Mouse (Mus musculus): ENCODE measurements at regions not wholly inside any gene's neighbourhood (a gene's known extent, or its start where the extent isn't known, plus 50 kb on each side); places are given as distances from the start of the nearest gene placed in this dataset.

DNA sequence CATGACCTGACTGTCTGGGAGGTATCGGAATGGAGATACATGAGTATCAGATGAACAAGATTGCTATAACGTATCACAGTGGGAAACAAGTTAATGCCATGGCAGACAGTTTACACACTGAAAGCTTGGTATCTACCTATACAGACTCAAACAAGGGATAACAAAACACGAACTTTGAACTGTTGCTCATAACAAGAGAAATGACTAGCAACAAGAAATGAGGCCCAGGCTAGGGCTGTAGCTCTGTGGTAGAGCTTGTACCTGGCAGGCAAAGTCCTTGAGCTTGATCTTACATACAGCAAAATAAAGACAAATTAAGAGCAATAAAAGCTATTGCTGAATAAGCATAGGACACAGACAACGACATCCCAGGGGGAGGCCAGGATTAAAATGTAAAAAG is 172.4 kb upstream of the Pln start:
- DNase-seq (ENCODE audit: low read depth, low spot score) = no peak
- H3K4me1 ChIP-seq (ENCODE audit: control insufficient read depth in 2 of 2, insufficient read depth in 2 of 2, low read length in 2 of 2, poor library complexity in 1 of 2) = no peaks in the 10 kb centered on the region
- H3K4me3 ChIP-seq (ENCODE audit: insufficient read depth in 1 of 2, low read depth in 1 of 2, low read length in 2 of 2, poor library complexity in 1 of 2, severe bottlenecking in 1 of 2) = no peak overlapping the region
- no peak for TF ChIP-seq ZNF384 (IDR thresholded peaks at IDR 0.05; ENCODE audit: low read depth, low read length)
- TF ChIP-seq HCFC1 (IDR thresholded peaks at IDR 0.05; ENCODE audit: borderline replicate concordance, insufficient read depth, low read length) = no peak
- no peak for TF ChIP-seq MAFK (IDR thresholded peaks at IDR 0.05; ENCODE audit: insufficient read depth, low read depth, low read length)
- TF ChIP-seq CHD2 (IDR thresholded peaks at IDR 0.05; ENCODE audit: low read depth, low read length) = no peak
- no peak for TF ChIP-seq ZC3H11A (IDR thresholded peaks at IDR 0.05; ENCODE audit: borderline replicate concordance, low read depth, low read length)
- H3K27ac ChIP-seq (ENCODE audit: insufficient read depth, low read depth, low read length, poor library complexity, severe bottlenecking) = no peak overlapping the region
- no peaks in the 10 kb centered on the region for H3K36me3 ChIP-seq (ENCODE audit: control insufficient read depth, insufficient read depth, low read length, poor library complexity, severe bottlenecking)
- H3K9ac ChIP-seq (ENCODE audit: insufficient read depth, low read depth, low read length, poor library complexity, severe bottlenecking) = no peak overlapping the region
- in situ Hi-C loops (cut with MboI; ENCODE audit: low sequenced_read_pairs in 2 of 2, unreplicated experiment in 2 of 2) = no loop called here
- no peaks in the 10 kb centered on the region for H3K9me3 ChIP-seq (ENCODE audit: control insufficient read depth, insufficient read depth, low read depth, low read length)

DNA sequence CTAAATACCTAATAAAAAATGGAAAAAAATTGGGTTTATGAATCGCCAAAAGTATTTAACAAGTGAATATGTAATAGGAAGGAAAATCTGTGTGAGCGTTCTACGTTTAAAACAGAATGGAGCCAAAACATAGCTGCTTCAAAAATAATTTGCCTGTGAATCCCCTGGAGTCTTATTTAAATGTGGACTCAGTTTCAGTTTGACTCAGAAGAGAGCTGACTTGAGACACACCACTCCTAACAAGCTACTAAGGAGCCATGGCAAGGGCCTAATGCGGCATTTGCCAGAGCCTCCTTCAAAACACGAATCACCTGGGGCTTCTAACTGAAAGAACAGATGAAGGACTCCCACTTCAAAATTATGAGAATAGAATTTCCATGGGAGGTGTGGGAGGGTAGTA is 169.7 kb upstream of the Pln start:
- H3K36me3 ChIP-seq (ENCODE audit: control insufficient read depth, insufficient read depth, low read length, poor library complexity, severe bottlenecking) = no peaks in the 10 kb centered on the region
- H3K9me3 ChIP-seq (ENCODE audit: control insufficient read depth, insufficient read depth, low read depth, low read length) = no peaks in the 10 kb centered on the region
- no peak for DNase-seq (ENCODE audit: low read depth, low spot score)
- H3K4me1 ChIP-seq (ENCODE audit: control insufficient read depth in 2 of 2, insufficient read depth in 2 of 2, low read length in 2 of 2, poor library complexity in 1 of 2) = no peaks in the 10 kb centered on the region
- H3K9ac ChIP-seq (ENCODE audit: insufficient read depth, low read depth, low read length, poor library complexity, severe bottlenecking) = no peak overlapping the region
- in situ Hi-C loops (cut with MboI; ENCODE audit: low sequenced_read_pairs in 2 of 2, unreplicated experiment in 2 of 2) = no loop called here
- H3K27ac ChIP-seq (ENCODE audit: insufficient read depth, low read depth, low read length, poor library complexity, severe bottlenecking) = no peak overlapping the region
- no peak overlapping the region for H3K4me3 ChIP-seq (ENCODE audit: insufficient read depth in 1 of 2, low read depth in 1 of 2, low read length in 2 of 2, poor library complexity in 1 of 2, severe bottlenecking in 1 of 2)
- TF ChIP-seq HCFC1 (IDR thresholded peaks at IDR 0.05; ENCODE audit: borderline replicate concordance, insufficient read depth, low read length) (no peak), ZNF384 (IDR thresholded peaks at IDR 0.05; ENCODE audit: low read depth, low read length) (no peak), CHD2 (IDR thresholded peaks at IDR 0.05; ENCODE audit: low read depth, low read length) (no peak), ZC3H11A (IDR thresholded peaks at IDR 0.05; ENCODE audit: borderline replicate concordance, low read depth, low read length) (no peak), MAFK (IDR thresholded peaks at IDR 0.05; ENCODE audit: insufficient read depth, low read depth, low read length) (no peak)

DNA sequence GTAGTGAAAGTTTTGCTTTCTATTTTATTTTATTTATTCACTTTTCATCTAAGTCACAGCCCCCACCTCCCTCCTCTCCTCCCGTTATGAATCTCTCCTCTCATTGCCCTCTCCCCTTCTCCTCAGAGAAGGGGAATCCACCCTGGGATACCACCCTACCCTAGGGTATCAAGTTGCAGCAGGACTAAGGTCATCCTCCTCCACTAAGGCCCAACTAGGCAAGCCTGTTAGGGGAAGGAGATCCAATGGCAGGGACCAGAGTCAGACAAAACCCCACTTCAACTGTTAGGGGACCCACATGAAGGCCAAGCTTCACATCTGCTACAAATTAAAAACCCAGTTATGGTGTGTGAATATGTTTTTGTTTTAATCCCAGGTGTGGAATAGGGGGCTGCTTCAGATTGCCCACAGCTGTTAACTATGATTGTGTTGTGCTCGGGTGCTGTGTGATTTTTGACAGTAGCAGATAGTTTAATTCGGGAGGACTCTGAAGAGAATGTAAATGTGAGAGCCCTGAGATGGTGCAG is 163.4 kb upstream of the Pln start:
- in situ Hi-C loops (cut with MboI; ENCODE audit: low sequenced_read_pairs in 2 of 2, unreplicated experiment in 2 of 2) = no loop called here
- TF ChIP-seq ZNF384 (IDR thresholded peaks at IDR 0.05; ENCODE audit: low read depth, low read length) (no peak), HCFC1 (IDR thresholded peaks at IDR 0.05; ENCODE audit: borderline replicate concordance, insufficient read depth, low read length) (no peak), MAFK (IDR thresholded peaks at IDR 0.05; ENCODE audit: insufficient read depth, low read depth, low read length) (no peak), CHD2 (IDR thresholded peaks at IDR 0.05; ENCODE audit: low read depth, low read length) (no peak), ZC3H11A (IDR thresholded peaks at IDR 0.05; ENCODE audit: borderline replicate concordance, low read depth, low read length) (no peak)
- no peak for DNase-seq (ENCODE audit: low read depth, low spot score)

DNA sequence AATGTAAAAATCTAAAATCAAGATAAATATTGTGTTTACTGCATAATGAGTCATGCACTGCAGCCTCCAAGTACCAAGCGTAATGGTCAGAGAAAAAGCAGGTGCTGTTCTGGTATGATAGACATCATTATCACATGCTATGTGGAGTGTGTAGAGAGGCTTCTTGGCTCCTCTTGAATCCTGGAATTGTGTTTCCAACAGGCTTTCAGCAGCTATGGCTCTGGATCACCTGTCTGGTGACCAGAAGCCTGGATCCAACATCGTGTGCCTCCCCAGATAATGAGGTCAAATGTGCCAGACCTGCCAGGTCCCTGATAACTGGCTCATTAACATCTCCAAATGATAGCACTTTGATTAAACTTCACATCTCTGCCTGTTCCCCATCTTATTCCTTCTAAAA is 161.5 kb upstream of the Pln start:
- Histone ChIP-seq H3K36me3 (ENCODE audit: control insufficient read depth, insufficient read depth, low read length, poor library complexity, severe bottlenecking) (no peaks in the 10 kb centered on the region), H3K4me3 (ENCODE audit: insufficient read depth in 1 of 2, low read depth in 1 of 2, low read length in 2 of 2, poor library complexity in 1 of 2, severe bottlenecking in 1 of 2) (no peak overlapping the region), H3K9ac (ENCODE audit: insufficient read depth, low read depth, low read length, poor library complexity, severe bottlenecking) (no peak overlapping the region), H3K27ac (ENCODE audit: insufficient read depth, low read depth, low read length, poor library complexity, severe bottlenecking) (no peak overlapping the region), H3K4me1 (ENCODE audit: control insufficient read depth in 2 of 2, insufficient read depth in 2 of 2, low read length in 2 of 2, poor library complexity in 1 of 2) (peaks cover 0 to 3% of the 10 kb centered on the region in 2 experiments; a peak in 1 of 4 replicates), H3K9me3 (ENCODE audit: control insufficient read depth, insufficient read depth, low read depth, low read length) (no peaks in the 10 kb centered on the region)
- no peak for DNase-seq (ENCODE audit: low read depth, low spot score)
- no peak for TF ChIP-seq ZNF384 (IDR thresholded peaks at IDR 0.05; ENCODE audit: low read depth, low read length)
- no peak for TF ChIP-seq MAFK (IDR thresholded peaks at IDR 0.05; ENCODE audit: insufficient read depth, low read depth, low read length)
- no peak for TF ChIP-seq CHD2 (IDR thresholded peaks at IDR 0.05; ENCODE audit: low read depth, low read length)
- no peak for TF ChIP-seq ZC3H11A (IDR thresholded peaks at IDR 0.05; ENCODE audit: borderline replicate concordance, low read depth, low read length)
- no peak for TF ChIP-seq HCFC1 (IDR thresholded peaks at IDR 0.05; ENCODE audit: borderline replicate concordance, insufficient read depth, low read length)
- in situ Hi-C loops (cut with MboI; ENCODE audit: low sequenced_read_pairs in 2 of 2, unreplicated experiment in 2 of 2) = no loop called here

More for the DNA sequence above, 163.4 kb upstream of the Pln start:
- Histone ChIP-seq H3K36me3 (ENCODE audit: control insufficient read depth, insufficient read depth, low read length, poor library complexity, severe bottlenecking) (no peaks in the 10 kb centered on the region), H3K4me1 (ENCODE audit: control insufficient read depth in 2 of 2, insufficient read depth in 2 of 2, low read length in 2 of 2, poor library complexity in 1 of 2) (no peaks in the 10 kb centered on the region), H3K27ac (ENCODE audit: insufficient read depth, low read depth, low read length, poor library complexity, severe bottlenecking) (no peak overlapping the region), H3K9me3 (ENCODE audit: control insufficient read depth, insufficient read depth, low read depth, low read length) (no peaks in the 10 kb centered on the region), H3K4me3 (ENCODE audit: insufficient read depth in 1 of 2, low read depth in 1 of 2, low read length in 2 of 2, poor library complexity in 1 of 2, severe bottlenecking in 1 of 2) (no peak overlapping the region), H3K9ac (ENCODE audit: insufficient read depth, low read depth, low read length, poor library complexity, severe bottlenecking) (no peak overlapping the region)

DNA sequence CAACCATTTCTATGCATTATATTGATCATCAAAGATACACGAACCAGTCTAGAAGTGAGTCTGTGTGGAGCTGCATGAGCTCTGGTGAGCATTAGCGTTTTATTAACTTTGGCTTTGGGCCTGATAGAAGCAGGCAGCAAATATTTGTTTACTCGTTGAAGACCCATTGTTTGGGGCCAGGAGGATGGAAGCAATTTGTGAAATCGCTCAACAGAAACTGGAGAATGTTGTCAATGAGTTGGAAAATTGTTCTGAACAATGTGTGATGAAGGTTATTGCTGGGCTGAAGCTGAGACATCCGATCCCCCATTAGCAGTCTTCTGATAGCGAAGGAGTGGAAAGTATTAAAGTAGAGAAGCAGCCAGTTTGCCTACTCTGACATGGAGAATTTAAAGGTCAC is 158.9 kb upstream of the Pln start:
- in situ Hi-C loops (cut with MboI; ENCODE audit: low sequenced_read_pairs in 2 of 2, unreplicated experiment in 2 of 2) = no loop called here
- H3K9me3 ChIP-seq (ENCODE audit: control insufficient read depth, insufficient read depth, low read depth, low read length) = no peaks in the 10 kb centered on the region
- no peaks in the 10 kb centered on the region for H3K36me3 ChIP-seq (ENCODE audit: control insufficient read depth, insufficient read depth, low read length, poor library complexity, severe bottlenecking)
- no peak overlapping the region for H3K27ac ChIP-seq (ENCODE audit: insufficient read depth, low read depth, low read length, poor library complexity, severe bottlenecking)
- TF ChIP-seq ZNF384 (IDR thresholded peaks at IDR 0.05; ENCODE audit: low read depth, low read length) = no peak
- no peak overlapping the region for H3K4me3 ChIP-seq (ENCODE audit: insufficient read depth in 1 of 2, low read depth in 1 of 2, low read length in 2 of 2, poor library complexity in 1 of 2, severe bottlenecking in 1 of 2)
- no peak for DNase-seq (ENCODE audit: low read depth, low spot score)
- no peak overlapping the region for H3K9ac ChIP-seq (ENCODE audit: insufficient read depth, low read depth, low read length, poor library complexity, severe bottlenecking)
- H3K4me1 ChIP-seq (ENCODE audit: control insufficient read depth in 2 of 2, insufficient read depth in 2 of 2, low read length in 2 of 2, poor library complexity in 1 of 2) = peaks cover 0 to 3% of the 10 kb centered on the region in 2 experiments; a peak in 1 of 4 replicates

Measured in ES-E14 (cell line).